Mouse (Mus musculus) neural tube, embryonic 12.5 days (tissue): Measurements from ENCODE around the gene 2310061I04Rik. TPM values are rescaled to one million over a fixed set of nuclear protein-coding genes. Genes with fewer than 3 reads are reported as not detected.
A peak's percentile ranks its signal among the peaks of the same experiment; 100 is the strongest.

Experiments used
- ATAC-seq: fragments of 200-750 bp; cut with Nextera tagmentation; 2 replicates; pipeline ENCODE4 v1.8.0; 2017; ENCODE audit warnings: low read depth, mild to moderate bottlenecking, moderate TSS enrichment, moderate library complexity; ENCODE audit not compliant: low FRiP score
- H3K27ac ChIP-seq: fragments of 300-500 bp; sonication (generic); 2 replicates; pipeline ENCODE4 v1.5.1; 2016
- H3K27me3 ChIP-seq: fragments of 300-500 bp; sonication (generic); replicated peaks from 2 replicates; pipeline ENCODE4 v1.6.1; 2016; ENCODE audit warnings: mild to moderate bottlenecking
- H3K36me3 ChIP-seq: fragments of 300-500 bp; sonication (generic); 2 replicates; pipeline ENCODE4 v1.6.1; 2016; ENCODE audit warnings: mild to moderate bottlenecking
- H3K4me1 ChIP-seq: fragments of 300-500 bp; sonication (generic); 2 replicates; pipeline ENCODE4 v1.6.1; 2016
- H3K4me2 ChIP-seq: fragments of 300-500 bp; sonication (generic); replicated peaks from 2 replicates; pipeline ENCODE4 v1.6.1; 2016; ENCODE audit warnings: mild to moderate bottlenecking
- H3K4me3 ChIP-seq: fragments of 300-500 bp; sonication (generic); 2 replicates; pipeline ENCODE4 v1.5.1; 2016
- H3K9ac ChIP-seq: fragments of 300-500 bp; sonication (generic); 2 replicates; pipeline ENCODE4 v1.6.1; 2016; ENCODE audit warnings: mild to moderate bottlenecking
- H3K9me3 ChIP-seq: fragments of 300-500 bp; sonication (generic); 2 replicates; pipeline ENCODE4 v1.6.1; 2016; ENCODE audit warnings: mild to moderate bottlenecking
- WGBS: fragments of 180-500 bp; shearing (Covaris S2); methylation state at CpG from one replicate; pipeline ENCODE4 v1.1.7; 2016; 5-methylcytosine and 5-hydroxymethylcytosine counted together
- polyA plus RNA-seq: library from polyadenylated mRNA; unstranded; fragments of >200 nt; fragmentation: Nextera tagmentation; extraction: Ambion mirVana; gene quantifications from 2 replicates; pipeline ENCODE4 v1.2.1, GENCODE M21; 2016

2310061I04Rik gene
- polyA plus RNA-seq, 1 experiment from 2014 or later = 30.3 TPM

DNA sequence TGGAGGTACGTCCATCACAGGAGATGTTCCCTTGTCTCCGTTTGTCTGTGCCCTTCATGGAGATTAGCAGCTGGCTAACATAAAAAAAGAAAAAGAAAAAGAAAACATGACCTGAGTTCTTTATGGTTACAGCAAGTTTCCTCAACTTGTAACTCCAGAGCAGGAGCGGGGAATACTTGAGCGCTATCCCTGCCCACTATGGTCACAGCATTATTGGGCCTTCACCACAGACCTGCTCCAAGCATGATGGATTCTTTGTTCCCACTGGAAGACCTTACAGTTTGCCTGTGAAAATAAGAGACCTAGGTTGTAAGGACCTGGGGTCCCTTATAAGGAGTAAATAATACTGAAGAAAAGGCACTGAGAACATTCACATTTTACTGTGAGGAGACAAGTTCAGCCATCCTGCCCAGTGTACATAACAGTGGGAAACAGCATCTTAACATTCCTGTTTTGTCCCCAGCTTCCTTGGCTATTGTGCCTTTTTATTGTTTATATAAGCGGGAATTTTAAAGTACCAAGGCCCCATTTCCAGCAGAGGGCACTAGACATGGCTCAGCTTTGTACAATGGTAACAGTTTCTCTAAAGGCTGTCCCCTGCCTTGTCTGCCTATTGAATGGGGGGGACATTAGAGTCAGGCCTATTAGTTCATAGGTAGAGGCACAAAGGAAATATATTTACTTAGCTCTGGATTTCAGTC lies 23.8 kb upstream of the 2310061I04Rik start:
- peaks cover 29% of the 10 kb centered on the region for H3K4me1 ChIP-seq
- H3K36me3 ChIP-seq = peaks cover 32% of the 10 kb centered on the region
- ATAC-seq = no peak
- no peaks in the 10 kb centered on the region for H3K9me3 ChIP-seq
- H3K27ac ChIP-seq = no peak overlapping the region; the same call in 1 of the 2 replicates
- WGBS = 74% methylated on average over 5 of the region's 5 CpGs
- peak overlapping the region; percentile 74; the same call in 1 of the 2 replicates for H3K4me2 ChIP-seq
- no peak overlapping the region for H3K9ac ChIP-seq
- no peaks in the 10 kb centered on the region for H3K27me3 ChIP-seq
- no peak overlapping the region for H3K4me3 ChIP-seq

GRCm38 (mm10) chr17:35920384-35920783 lies 23.2 kb upstream of the 2310061I04Rik start:
- H3K4me2 ChIP-seq = peak overlapping the region; percentile 74
- no peaks in the 10 kb centered on the region for H3K27me3 ChIP-seq
- H3K27ac ChIP-seq = 0 out of 2 replicates have a peak overlapping the region, but pooled peaks have one; percentile 44
- peaks cover 27% of the 10 kb centered on the region for H3K36me3 ChIP-seq
- H3K4me1 ChIP-seq = peaks cover 32% of the 10 kb centered on the region
- H3K9me3 ChIP-seq = no peaks in the 10 kb centered on the region
- H3K4me3 ChIP-seq = no peak overlapping the region
- H3K9ac ChIP-seq = peak overlapping the region; percentile 72; the same call in 1 of the 2 replicates
- 84% methylated on average over 1 of the region's 1 CpGs for WGBS
- no peak for ATAC-seq

- Histone ChIP-seq H3K4me3 (peak overlapping the region; percentile 71), H3K36me3 (peaks cover 22% of the 10 kb centered on the region), H3K4me2 (peak overlapping the region; percentile 74), H3K27ac (peak overlapping the region; percentile 44; the same call in 1 of the 2 replicates), H3K27me3 (no peaks in the 10 kb centered on the region), H3K9ac (peak overlapping the region; percentile 72), H3K4me1 (peaks cover 34% of the 10 kb centered on the region), H3K9me3 (no peaks in the 10 kb centered on the region)
- WGBS = 51% methylated on average over 6 of the region's 6 CpGs
- ATAC-seq = no peak
Observed at GRCm38 (mm10) chr17:35919864-35920301, 22.7 kb upstream of the 2310061I04Rik start.

DNA sequence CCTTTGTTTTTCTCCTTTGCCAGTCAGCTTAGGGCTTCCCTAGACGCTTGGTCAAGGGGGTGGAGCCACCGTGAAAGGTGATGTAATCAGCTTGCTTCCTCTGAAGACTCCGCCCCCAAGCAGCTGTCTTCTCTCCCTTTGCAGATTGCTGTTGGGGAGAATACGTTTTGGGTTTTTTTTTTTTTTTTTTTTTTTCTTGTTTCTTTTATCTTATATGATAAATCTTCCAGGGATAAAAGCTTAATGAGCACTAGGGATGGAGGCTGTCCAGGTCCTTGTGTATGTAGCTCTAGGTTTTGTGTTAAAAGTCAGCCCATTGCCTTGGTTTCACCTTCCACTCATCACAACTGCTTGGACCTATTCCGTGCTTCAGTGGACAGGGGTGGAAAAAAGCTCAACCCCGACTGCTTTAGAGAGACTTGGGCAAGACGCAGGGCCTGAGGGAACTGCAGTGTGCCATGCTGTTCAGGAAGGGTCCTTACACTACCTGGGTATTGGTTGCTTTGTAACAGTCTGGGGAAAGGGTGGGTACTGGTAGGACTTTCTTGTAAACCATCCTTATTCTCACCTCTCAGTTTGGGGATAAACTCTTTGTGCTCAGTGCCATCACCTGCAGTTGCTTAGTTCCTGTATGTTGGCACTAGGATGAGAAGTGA lies 22.0 kb upstream of the 2310061I04Rik start:
- H3K9me3 ChIP-seq = no peaks in the 10 kb centered on the region
- peak overlapping the region; percentile 96 for H3K27ac ChIP-seq
- ATAC-seq = peak; percentile 31
- 11% methylated on average over 7 of the region's 7 CpGs for WGBS
- H3K4me3 ChIP-seq = peak overlapping the region; percentile 71
- peaks cover 34% of the 10 kb centered on the region for H3K4me1 ChIP-seq
- no peaks in the 10 kb centered on the region for H3K27me3 ChIP-seq
- peak overlapping the region; percentile 74 for H3K4me2 ChIP-seq
- H3K36me3 ChIP-seq = peaks cover 16% of the 10 kb centered on the region
- peak overlapping the region; percentile 98 for H3K9ac ChIP-seq

DNA sequence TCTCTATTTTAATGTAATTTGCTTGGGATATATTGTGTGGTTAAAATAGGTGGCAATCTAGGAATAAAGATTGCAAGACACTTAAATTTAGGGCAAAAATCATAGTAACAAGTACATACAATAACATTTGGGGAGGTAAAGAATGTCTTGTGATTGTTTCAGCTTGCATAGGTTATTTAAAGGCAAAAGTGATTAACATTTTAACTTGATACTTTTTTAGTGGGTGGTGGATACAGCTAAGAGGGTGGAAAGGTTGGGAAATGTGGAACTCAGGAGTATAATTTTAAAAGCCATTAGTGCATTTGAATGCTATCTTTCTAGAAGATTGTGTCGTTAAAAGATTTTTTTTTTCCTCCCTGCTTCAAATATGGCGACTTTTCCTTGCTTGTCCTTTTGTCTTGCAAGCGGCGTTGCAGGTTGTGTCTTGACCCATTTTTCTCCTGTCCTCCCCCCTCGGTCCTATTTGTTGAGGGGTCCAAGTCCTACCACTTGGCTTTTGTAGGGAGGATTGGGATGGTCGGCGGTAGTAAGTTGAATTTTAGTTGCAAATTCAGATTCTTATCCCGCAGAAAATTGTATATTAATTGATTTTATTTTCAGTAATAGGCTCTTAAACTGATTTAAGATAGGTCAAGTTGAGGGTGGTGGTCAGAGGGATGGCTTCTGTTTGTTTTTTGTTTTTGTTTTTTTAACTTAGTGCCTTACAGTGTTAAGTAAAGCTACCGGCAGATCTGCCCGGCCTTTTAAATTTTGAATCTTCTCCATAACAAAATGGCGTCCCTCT lies 21.2 kb upstream of the 2310061I04Rik start:
- under 1% methylated on average over 11 of the region's 11 CpGs for WGBS
- Histone ChIP-seq H3K9ac (peak overlapping the region; percentile 98), H3K36me3 (peaks cover 11% of the 10 kb centered on the region), H3K4me2 (peak overlapping the region; percentile 74), H3K4me3 (peak overlapping the region; percentile 71), H3K4me1 (peaks cover 34% of the 10 kb centered on the region), H3K27ac (peak overlapping the region; percentile 96), H3K9me3 (no peaks in the 10 kb centered on the region), H3K27me3 (no peaks in the 10 kb centered on the region)
- ATAC-seq = no peak

DNA sequence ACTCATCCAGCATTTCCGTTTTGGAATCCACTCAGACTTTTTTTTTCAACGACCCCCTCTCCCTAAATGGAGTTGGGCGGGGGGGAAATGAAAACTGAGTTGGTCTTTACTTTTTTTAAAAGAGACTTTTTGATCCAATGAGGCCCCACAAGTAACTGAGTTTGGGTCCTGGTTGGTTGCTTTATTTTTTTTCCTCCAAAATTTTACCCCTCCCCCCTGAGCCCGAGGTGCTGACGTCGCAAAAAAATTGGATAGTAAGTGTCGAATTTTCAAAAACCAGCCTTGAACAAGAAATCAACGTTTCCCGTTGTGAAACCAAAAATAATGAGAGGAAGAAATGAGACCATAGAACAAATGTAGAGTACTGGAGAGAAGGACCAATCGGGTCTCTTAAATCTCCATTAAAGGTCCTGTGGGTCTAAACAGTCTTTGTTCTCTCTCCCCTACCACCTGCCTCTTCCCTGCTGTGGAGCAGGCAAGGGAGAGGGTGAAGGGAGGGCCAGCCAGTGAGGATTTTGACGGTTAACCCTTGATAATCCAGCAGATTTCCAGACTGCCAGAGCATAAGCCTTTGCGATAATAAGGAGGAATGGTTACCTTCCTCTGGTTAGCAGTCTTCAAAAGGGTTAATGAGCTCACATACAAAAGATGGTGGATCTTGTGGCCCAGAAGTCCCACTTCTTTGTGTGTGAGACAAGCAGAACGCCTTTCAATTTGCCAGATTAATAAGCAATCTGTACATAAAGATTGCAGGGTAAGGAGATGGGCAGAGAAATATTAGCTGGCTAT lies 20.4 kb upstream of the 2310061I04Rik start:
- peak overlapping the region; percentile 71 for H3K4me3 ChIP-seq
- peaks cover 4% of the 10 kb centered on the region; the same call in 1 of the 2 replicates for H3K36me3 ChIP-seq
- H3K27me3 ChIP-seq = no peaks in the 10 kb centered on the region
- H3K27ac ChIP-seq = peak overlapping the region; percentile 96
- peak overlapping the region; percentile 98 for H3K9ac ChIP-seq
- under 1% methylated on average over 13 of the region's 13 CpGs for WGBS
- H3K4me2 ChIP-seq = peak overlapping the region; percentile 74
- H3K9me3 ChIP-seq = no peaks in the 10 kb centered on the region
- ATAC-seq = peak; percentile 26; the same call in 1 of the 2 replicates
- peaks cover 34% of the 10 kb centered on the region for H3K4me1 ChIP-seq

- no peaks in the 10 kb centered on the region for H3K9me3 ChIP-seq
- H3K27me3 ChIP-seq = no peaks in the 10 kb centered on the region
- H3K27ac ChIP-seq = peak overlapping the region; percentile 96
- H3K9ac ChIP-seq = peak overlapping the region; percentile 98
- H3K4me3 ChIP-seq = peak overlapping the region; percentile 71
- no peak for ATAC-seq
- 0% methylated on average over 8 of the region's 8 CpGs for WGBS
- peaks cover 8% of the 10 kb centered on the region; the same call in 1 of the 2 replicates for H3K36me3 ChIP-seq
- peaks cover 29% of the 10 kb centered on the region for H3K4me1 ChIP-seq
- peak overlapping the region; percentile 74 for H3K4me2 ChIP-seq
Observed at GRCm38 (mm10) chr17:35917143-35917462, 19.9 kb upstream of the 2310061I04Rik start.

GRCm38 (mm10) chr17:35916297-35917142 lies 19.3 kb upstream of the 2310061I04Rik start, which contains the start of the genes Mrps18b and Ppp1r10:
Gene Mrps18b (minus strand): TSS chr17:35916389.
Gene Ppp1r10 (plus strand): TSS chr17:35916434.
- H3K4me1 ChIP-seq = peaks cover 25% of the 10 kb centered on the region
- under 1% methylated on average over 83 of the region's 83 CpGs for WGBS

DNA sequence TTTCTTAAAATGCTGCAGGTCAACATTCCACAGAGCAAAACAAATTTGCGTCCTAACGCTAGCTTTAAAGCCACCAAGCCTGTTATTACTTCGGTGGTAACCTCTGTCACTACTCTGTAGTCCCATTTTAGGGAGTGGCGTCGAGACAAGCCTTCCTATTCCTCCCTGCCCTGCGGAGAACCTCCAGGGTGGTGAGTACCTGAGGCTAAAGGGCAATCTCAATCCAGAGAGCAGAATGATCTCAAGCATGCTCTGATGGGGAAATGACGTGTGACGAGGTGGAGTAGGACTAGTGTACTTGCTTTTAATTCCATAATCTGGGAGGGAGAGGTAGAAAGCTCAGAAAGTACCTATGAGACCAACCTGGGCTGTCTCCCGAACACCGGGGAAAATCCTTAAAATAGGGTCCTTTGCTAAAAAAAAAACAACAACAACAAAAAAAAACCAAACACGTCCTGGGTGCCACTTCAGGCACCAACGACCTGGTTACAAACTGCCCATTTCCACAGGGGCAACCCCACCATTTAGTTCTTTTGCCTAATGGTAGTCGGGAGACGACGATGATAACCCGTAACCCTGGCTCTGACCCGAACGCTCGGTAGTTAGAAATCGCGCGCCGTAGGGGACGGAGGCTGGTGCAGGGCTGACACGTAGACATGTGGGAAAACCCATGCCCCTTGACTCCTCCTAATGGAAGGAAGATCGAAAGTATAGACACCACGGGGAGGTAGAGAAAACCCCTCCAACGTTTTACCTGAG lies 18.5 kb upstream of the 2310061I04Rik start:
- Histone ChIP-seq H3K9ac (peak overlapping the region; percentile 98), H3K4me2 (peak overlapping the region; percentile 74), H3K27ac (peak overlapping the region; percentile 51; the same call in 1 of the 2 replicates), H3K4me1 (peaks cover 19% of the 10 kb centered on the region), H3K36me3 (peaks cover 8% of the 10 kb centered on the region; the same call in 1 of the 2 replicates), H3K9me3 (no peaks in the 10 kb centered on the region), H3K27me3 (no peaks in the 10 kb centered on the region), H3K4me3 (peak overlapping the region; percentile 71)
- WGBS = 4% methylated on average over 28 of the region's 28 CpGs
- ATAC-seq = no peak; the same call in 1 of the 2 replicates

More at GRCm38 (mm10) chr17:35916297-35917142, 19.3 kb upstream of the 2310061I04Rik start, which contains the start of the genes Mrps18b and Ppp1r10:
- H3K4me2 ChIP-seq = peak within 1 kb of the TSS; percentile 74
- peaks cover 8% of the 10 kb centered on the region; the same call in 1 of the 2 replicates for H3K36me3 ChIP-seq
- H3K27me3 ChIP-seq = no peaks in the 10 kb centered on the region
- ATAC-seq = peak; percentile 93
- no peaks in the 10 kb centered on the region for H3K9me3 ChIP-seq
- peak within 1 kb of the TSS; percentile 98 for H3K9ac ChIP-seq
- peak within 1 kb of the TSS; percentile 96 for H3K27ac ChIP-seq
- H3K4me3 ChIP-seq = peak within 1 kb of the TSS; percentile 71

DNA sequence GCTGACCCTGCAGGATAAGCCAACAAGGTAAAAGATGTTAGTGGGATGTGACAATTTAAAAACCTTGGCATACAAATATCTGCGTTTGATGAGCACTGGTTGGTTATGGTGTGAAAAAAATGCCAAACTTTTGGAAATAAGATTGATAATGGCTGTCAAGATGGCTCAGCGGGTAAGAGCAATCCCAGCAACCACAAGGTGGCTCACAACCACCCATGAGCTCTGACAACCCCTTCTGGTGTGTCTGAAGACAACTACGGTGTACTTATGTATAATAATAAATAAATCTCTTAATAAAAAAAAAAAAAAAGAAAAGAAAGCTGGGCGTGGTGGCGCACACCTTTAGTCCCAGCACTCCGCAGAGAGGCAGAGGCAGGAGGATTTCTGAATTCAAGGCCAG lies 17.7 kb upstream of the 2310061I04Rik start:
- Histone ChIP-seq H3K9ac (no peak overlapping the region), H3K4me3 (no peak overlapping the region), H3K36me3 (peaks cover 8% of the 10 kb centered on the region; the same call in 1 of the 2 replicates), H3K27me3 (no peaks in the 10 kb centered on the region), H3K4me1 (peaks cover 12% of the 10 kb centered on the region), H3K9me3 (no peaks in the 10 kb centered on the region), H3K27ac (no peak overlapping the region), H3K4me2 (peak overlapping the region; percentile 74)
- ATAC-seq = no peak
- 81% methylated on average over 6 of the region's 6 CpGs for WGBS
